Mouse (Mus musculus): ENCODE data around the gene Trub2.
A peak's percentile ranks its signal among the peaks of the same experiment; 100 is the strongest.

The Trub2 gene

DNA sequence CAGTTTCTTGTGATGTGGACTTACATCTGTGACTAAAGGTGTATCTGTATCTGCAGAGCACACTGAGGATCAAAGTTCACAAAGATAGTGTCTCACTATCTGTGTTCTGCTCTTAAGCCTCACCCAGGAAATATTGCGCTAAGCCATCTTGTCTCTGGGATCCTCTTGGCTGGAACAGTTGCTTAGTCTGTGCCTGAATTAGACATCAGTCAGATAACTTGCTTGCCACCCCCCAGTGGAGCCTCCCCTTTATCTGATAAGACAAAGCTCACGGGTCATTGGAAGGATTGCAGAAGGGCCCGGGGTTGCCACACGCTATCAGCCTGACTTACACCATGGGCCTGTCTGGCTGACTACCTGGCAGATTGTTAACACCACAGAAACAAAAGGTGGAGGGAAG lies 15.0 kb downstream of the Trub2 start:
- no peak for DNase-seq (ENCODE audit: low read depth, low spot score)

DNA sequence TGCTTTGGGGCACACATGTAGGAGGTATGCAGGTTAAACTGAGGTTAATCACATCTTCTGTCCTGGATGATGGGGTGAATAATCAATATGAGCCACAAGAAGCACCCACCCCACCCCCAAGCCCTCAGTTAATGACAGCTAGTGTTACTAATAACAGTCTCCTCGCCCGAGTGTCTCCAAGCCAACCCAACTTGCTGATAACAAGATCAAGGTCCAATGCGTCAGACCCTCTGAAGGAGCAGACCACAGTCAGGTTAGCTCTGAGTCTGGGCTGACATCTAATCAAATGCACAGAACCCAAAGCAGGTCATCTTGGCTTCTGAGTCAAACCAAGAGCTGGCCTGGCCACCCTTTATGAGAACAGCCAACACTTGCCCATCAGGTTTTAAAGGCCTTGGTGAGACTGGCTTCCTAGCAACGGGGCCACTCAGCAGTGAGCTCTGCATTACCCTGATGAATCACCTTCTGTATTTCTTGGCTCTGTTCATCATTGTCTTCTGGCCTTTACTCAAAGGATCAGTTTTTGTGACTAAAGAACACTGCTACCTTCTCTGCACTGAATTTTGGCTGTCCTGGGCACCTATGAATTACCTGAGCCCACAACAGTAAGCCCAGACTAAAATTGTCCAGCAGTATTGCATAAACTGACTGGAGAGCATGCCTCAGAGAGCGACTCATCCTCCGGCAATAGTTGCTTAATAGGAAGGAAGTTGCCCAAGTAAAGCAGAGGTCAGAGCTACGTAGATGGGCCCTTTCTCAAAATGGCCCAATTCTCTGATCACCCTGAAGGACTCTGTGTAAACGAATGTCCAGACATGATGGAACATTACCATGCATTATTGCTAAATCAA lies 16.5 kb downstream of the Trub2 start:
- DNase-seq (ENCODE audit: low read depth, low spot score) = no peak

DNA sequence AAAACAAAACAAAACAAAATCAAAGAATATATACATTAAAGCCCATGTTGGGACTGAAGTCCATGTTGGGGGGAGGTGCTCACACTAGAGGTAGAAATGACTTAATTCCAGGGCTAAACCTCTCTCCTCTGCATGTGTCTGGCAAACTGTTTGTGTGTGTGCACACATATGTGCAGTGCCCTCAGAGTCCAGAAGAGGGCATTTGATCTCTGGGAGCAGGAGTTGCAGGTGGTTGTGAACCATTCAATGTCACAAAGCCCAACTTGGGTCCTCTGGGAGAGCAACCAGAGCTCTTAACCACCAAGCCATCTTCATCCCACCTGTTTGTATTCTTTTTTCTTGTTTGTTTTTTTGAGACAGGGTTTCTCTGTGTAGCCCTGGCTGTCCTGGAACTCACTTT lies 18.1 kb downstream of the Trub2 start:
- peak; percentile 89 for DNase-seq (ENCODE audit: low read depth, low spot score)

DNA sequence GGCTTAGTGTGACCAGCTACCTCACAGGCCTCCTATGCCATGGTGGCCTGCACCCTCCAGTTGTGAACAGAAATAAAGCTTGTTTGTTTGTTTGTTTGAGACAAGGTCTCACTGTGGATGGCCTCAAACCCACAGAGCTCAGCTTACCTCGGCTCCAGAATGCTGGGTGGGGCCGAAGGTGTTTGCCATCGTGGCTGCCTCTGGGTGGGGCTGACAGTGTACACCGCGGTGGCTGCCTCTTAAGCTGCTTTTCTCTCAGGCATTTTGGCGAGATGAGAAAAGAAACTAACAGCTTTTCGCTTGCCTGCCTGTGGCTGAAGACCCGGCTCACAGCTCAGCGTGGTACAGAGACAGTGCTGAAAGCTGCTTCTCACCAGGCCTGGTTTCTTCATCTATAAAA lies 19.4 kb downstream of the Trub2 start:
- no peak for DNase-seq (ENCODE audit: low read depth, low spot score)

DNA sequence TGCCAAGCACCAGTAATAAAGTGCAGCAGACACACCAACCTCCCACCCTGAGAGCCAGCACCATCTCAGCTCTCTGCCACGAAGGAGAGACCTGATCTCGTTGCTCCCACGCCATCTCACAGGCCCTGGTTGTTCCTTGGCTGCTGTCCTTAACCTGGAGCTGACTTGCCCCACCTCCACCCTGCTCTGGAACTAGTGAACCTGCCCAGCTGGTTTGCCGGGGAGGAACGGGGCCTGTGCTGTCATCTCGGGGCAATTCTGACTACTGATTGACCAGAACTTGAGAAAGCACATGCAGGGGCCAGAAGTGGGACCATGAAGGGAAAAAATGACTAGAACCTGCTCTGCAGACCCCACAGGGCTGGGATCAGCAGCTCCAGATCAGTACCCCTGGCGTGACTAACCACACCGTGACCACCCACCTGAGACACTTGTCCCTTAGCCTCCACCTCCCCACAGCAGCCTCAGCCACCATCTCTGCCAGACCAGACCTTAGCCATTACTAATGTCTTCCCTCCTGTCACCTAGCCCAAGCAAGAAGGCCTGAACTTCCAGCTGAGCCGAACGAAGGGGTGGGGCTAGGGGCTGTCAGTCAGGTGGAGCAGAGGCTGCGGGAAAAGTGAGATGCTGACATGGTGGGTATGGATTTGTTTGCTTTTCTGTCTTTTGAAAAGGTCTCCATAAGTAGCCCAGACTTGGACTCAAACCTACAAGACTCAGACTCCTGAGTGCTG lies 20.2 kb downstream of the Trub2 start:
- no peak for DNase-seq (ENCODE audit: low read depth, low spot score)

DNA sequence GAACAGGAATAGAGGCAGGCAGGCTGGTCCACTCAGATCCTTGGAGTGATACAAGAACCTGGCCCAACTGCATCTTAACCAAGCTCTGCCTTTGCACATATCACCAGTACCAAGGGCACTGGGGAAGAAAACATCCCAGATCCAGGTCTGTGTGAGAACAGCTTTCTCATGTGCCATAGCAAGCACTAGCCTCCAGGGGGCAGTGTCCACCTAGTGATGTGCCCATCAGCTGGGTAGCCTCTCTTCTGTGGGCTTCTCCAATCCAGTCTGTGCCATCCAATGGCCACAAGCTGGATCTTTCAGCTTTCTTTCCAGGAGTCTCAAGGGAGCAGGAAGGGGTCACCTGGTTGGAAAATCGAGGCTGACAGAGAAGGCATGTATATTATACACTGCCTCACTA lies 23.5 kb downstream of the Trub2 start:
- DNase-seq (ENCODE audit: low read depth, low spot score) = peak; percentile 70

DNA sequence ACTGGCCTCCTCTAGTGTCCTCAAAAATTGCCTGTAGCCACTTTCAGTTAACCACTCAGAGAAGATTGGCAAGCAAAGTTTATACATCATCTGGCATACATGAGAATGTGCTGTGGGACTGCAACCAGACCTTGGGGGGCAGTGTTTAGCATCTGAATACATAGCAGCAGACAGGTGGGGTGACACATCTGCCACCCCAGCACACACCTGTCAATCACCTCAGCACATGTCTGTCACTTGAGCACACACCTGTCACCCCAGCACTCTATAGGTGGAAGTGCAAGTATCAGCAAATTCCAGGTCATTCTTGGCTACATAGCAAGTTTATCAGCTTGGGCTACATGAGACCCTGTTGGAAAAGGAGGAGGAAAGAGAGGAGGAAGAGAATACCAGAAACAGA lies 32.6 kb downstream of the Trub2 start:
- no peak for DNase-seq (ENCODE audit: low read depth, low spot score)

DNA sequence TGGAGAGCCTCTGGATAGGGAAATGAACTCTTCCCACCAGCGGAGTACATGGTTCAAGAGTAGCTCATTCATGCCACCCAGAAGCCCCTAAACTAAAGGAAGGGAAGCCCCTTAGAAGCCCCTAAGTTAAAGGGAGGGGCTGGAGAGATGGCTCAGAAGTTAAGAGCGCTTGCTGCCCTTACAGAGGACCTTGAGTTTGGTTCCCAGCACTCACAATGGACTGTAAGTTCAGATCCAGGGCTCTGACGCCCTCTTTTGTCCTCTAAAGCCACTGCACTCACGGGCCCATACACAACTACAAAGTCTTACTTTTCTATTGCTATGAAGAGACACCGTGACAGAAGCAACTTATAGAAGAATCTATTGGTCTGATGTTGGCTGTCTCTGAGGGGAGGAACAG lies 35.9 kb downstream of the Trub2 start:
- peak; percentile 63 for DNase-seq (ENCODE audit: low read depth, low spot score)

DNA sequence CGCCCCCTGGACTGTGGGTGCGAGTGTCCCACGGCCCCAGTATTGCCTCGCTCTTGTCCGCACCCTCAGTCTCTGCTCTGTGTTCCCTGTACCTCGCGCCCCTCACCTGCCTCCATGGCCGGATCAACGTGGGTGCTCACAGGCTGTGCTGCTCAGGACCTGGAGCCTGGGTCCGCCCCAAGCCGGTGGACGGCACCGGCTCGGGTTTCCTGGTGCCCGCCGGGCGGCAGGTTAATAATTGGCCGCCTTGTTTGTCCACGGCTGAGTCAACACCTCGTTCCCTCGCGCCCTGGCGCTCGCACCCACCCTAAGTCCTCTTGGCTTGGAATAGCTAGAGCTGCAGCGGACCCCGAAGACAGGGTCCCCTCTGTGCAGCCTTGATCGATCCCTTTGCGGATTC lies 36.8 kb downstream of the Trub2 start, which contains the start of gene Gm13420:
Gene Gm13420, minus strand, starts transcription at position 189 of the 400 bp plus-strand sequence.
- DNase-seq (ENCODE audit: low read depth, low spot score) = no peak

DNA sequence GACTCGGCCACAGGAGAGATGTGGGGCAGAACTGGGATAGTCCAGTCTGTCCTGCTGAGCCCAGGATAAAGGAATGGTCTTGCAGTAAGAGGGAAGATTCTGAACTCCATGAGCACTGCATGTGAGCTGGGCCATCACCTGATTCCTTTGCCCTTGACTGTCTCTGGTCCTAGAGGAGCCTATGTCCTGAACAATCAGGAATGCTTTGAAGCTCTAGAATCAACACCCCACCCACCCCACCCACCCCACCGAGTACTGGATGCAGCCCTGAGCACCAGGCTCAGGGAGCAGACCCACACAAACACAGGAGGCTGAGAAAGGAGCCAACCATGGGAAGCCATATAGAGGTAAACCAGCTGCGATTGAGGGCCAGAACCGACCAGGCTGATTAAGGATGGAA lies 39.8 kb downstream of the Trub2 start:
- DNase-seq (ENCODE audit: low read depth, low spot score) = peak; percentile 89

DNA sequence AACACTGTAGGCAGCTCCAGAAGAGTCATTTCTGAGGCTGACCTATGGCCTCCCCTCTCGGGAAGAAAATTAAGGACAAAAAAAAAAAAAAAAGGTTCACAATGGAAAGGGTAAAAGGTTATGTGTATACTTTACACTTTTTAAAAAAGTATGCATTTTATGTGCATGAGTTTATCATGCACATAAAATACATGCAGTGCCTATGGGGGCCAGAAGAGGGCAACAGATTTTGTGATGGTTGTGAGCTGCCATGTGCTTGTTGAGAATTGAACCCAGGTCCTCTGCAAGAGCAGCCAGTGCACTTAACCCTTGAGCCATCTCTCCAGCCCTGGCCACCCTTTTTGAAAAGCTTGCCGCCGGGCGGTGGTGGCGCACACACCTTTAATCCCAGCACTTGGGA lies 40.5 kb downstream of the Trub2 start:
- peak; percentile 76 for DNase-seq (ENCODE audit: low read depth, low spot score)

DNA sequence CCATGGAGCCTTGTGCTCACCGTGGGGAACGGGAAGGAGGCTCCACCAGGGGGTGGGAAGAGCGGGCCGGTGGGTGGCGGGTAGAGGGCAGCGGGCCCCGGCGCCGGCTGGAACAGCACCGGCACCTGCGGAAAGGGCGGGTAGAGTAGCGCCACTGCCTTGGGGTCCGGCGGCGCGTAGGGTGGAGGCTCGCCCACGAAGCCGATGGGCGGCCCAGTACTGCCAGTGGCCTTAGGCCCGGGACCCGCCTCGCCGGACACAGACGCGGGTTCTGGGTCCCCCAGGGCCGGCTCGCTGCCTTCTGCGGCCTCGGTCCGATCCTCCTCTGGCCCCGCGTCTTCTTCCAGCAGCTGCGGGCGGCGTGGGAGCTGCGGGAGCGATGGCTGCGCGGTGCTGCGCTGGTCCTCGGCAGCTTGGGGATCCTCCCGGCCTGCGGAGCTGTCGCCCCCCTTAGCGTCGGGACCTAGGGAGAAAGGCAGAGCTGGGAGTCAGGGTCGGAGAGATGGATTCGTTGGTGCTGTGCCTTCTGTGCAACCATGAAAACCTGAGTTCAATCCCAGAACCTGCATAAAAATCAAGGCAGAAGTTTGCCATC lies 41.0 kb downstream of the Trub2 start:
- DNase-seq (ENCODE audit: low read depth, low spot score) = no peak

DNA sequence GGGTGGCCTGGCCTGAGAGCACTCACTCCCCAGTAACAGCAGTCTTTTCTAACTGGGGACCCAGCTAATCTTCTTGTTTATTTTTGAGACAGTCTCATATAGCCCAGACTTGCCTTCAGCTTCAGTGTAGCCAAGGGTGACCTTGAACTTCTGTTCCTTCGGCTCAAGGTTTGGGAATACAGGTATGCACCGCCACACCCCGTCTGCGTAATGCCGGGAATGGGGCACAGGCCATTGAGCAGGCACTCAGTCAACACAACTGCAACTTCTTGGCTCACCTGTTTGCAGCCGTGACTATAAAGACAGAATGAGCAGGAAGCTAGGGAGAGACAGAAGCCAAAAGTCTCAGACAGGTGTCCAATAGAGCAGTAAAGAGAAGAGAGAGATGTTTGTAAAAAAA lies 44.0 kb downstream of the Trub2 start:
- peak; percentile 65 for DNase-seq (ENCODE audit: low read depth, low spot score)

DNA sequence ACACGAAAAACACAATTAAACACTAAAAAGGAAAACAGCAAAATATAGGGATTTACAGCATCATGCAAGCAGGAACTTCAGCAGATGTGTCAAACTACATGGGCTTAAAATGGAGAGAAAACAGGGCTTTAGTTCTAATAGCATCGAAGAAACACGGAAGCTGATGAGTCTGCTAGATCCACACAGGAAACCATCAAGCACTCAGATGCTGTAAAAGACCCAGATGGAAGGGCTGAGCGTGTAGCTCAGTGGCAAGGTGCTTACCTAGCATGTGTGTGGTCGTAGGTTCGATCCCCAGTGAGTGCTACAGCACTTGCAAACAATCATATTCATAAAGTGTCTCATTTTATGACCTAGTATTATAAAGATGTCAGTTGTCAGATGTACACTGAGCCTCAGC lies 47.1 kb downstream of the Trub2 start:
- DNase-seq (ENCODE audit: low read depth, low spot score) = peak; percentile 22

DNA sequence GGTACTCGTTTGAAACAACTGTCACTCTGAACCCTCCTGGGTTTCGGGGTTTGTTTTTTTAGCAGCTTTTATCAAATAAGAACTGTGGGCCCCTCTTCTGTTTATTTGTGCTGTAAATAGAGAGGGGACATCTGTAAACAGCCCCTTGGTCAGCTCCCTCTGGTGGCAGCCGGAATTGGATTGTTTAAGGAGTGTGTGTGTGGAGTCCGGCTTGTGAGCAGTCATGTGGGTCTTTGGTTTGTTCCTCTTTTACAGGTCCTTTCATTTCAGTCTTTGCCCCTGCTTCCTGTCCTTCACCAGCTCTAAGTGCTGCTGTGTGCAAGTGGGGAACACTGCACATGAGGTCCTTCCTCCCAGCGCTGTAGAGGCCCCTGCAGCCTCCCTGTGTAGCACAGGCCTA lies 48.9 kb downstream of the Trub2 start:
- no peak for DNase-seq (ENCODE audit: low read depth, low spot score)

DNA sequence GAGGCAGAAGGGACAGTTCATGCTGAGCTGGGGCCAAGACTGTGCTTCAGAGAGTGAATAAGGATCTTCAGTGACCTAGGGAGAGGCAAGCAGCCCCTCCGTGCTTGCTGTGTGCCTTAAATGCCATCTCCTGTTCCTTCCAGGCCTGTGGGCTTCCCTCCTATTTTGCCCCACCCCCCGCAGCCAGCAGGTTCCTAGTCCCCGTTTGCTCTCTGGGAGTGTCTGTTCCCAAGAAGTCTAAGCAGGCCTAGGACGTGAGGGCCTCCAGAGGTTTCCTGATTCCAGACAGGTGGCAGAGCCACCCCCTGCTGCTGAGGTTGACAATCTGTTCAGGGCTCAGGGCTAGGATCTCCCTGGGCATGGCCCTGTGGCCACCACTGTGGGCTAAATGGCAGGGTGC lies 49.5 kb downstream of the Trub2 start:
- peak; percentile 31 for DNase-seq (ENCODE audit: low read depth, low spot score)

DNA sequence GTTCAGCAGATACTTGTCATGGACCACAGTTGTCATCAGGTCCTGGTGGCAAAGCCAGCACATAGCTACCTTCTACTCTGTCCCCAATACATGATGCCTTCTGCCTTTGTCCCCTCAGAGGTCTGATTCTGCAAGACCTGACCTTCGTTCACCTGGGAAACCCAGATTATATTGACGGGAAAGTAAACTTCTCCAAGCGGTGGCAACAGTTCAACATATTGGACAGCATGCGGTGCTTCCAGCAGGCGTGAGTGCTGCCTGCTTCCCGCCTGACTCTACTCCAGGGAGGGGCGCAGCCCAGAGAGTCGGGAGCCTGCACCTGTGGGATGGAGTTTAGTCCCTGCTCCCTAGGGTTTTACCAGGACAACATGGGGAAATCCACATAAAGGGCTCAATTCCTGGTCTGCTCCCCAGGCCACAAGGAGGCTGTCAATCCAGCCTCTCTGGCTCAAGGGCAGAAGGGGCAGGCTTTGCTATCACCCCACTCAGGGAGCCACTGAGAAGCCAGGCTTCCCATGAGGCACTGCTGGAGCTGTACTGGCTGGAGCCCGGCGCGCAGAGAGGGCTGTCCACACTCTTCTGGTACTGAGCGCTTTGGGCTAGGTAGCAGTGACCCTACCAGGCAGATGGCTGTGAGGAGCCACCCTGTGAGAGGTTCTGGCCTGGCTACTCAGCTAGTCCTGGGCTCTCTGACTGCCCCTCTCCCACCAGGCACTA lies 50.9 kb downstream of the Trub2 start:
- no peak for DNase-seq (ENCODE audit: low read depth, low spot score)

DNA sequence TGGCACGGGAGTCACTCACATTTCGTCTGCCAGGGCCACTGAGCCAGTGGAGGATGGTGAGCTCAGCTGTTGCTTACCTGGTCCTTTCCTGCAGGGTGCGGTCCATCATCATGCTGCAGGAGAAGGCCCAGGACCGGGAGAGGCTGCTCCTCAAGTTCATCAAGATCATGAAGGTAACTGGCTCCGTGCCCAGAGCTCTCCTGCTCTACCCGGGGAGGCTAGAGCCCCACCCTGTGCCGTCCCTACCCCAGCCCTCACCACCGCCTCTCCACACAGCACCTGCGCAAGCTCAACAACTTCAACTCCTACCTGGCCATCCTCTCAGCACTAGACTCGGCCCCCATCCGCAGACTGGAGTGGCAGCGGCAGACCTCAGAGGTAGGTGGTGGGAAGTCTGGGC lies 52.6 kb downstream of the Trub2 start:
- DNase-seq (ENCODE audit: low read depth, low spot score) = no peak

DNA sequence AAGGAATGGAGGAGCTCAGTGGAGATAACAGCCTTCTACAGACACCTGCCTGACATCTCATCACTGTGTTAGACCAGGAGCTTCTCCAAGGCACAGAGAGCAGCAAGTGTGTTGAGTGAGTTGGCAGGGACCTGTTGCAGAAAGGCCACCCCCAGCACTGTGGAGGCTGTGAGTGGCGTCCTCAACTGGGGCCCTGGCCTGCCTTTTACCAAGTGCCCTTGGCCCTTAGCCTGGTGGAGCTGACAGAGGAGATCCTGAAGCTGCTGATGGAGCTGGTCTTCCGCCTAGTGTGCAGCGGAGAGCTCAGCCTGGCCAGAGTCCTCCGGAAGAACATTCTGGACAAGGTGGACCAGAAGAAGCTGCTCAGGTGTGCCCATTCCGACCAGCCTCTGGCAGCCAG lies 55.0 kb downstream of the Trub2 start:
- no peak for DNase-seq (ENCODE audit: low read depth, low spot score)

DNA sequence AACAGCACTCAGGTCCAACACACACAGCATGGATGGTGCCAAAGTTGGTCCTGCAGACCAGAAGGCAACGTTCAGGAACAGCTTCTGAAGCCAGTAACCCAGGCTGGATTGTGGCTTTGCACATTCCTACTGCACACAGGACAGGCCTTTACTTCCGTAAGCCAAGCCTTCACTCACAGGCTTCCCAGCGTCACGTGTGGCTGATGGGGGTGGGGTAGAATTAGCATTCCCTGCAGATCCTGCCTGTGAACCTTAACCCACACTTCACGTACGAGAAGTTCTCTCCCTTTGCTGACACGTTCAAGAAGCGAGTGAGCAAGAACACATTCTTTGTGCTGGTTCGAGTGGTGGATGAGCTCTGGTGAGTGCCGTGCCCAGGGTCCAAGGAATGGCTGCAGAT lies 55.7 kb downstream of the Trub2 start:
- DNase-seq (ENCODE audit: low read depth, low spot score) = no peak

DNA sequence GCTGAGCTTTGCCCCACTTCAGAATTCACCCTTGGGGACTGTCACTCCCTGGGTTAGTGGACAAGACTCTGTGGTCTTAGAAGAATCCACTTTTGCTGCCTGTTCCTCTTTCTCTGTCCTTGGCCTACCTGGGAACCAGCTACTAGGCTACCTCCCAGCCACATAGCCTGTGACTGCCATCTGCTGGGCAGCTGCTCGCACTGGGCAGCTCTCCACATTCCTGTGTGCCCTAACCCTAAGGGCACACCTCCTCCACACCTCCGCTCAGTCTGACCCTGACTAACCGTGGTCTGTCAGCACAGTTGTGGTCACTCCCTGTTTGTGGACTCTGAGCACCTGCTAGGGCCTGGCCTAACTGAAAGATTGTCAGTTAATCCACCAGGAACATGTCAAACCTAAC lies 56.8 kb downstream of the Trub2 start:
- DNase-seq (ENCODE audit: low read depth, low spot score) = peak; percentile 56

DNA sequence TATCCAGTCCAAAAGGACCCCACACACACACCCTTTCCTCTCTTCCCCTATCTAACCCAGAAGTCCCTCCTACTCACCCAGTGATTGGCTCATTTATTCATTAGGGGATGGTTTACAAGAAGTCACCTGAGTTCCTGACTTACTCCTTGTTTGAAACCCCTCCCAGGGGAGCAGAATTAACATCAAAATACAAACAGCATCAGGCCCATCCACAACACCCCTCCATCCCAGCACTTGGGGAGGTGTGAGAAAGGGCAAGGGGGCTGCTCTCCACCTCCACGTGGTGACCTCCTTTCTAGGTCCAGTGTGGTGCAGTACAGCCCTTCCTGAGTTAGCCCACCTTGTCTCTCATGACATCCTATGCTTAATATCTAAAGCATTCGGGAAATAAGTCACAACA lies 58.8 kb downstream of the Trub2 start:
- peak; percentile 76 for DNase-seq (ENCODE audit: low read depth, low spot score)

Measured in ZHBTc4 (cell line).